Mouse (Mus musculus) retina, postnatal 7 days (tissue): ENCODE data around the gene Errfi1.

Experiments
- DNase-seq: peaks from one replicate; pipeline ENCODE4 v3.0.0-alpha.2; 2012; ENCODE audit warnings: low read depth, low spot score

Gene Errfi1

DNA sequence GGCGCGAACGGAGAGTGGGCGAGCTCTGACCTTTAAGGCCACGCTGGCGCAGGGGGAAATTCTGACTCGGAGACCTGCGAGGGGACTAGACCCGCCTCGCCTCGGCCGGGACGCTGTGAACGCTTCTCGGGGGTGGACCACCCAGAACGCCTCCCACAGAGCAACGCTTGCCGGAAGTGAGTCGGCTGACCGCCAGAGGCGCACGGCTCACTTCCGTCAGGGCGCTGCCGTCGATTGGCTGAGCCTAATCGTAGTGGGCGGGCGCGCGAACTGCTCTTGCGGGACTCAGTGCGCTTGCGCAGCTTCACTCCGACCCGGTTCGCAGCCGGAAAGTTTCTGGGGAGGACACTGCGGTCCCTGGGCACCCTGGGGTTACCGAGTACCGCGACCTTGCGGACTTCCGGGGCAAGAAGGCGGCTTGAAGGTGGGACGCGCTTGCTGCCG, 60.6 kb downstream of the Errfi1 start, which contains the start of the genes Park7 and Tnfrsf9:
Gene Park7, minus strand, starts transcription at position 148 of the 444 bp plus-strand sequence.
Gene Tnfrsf9, plus strand, starts transcription at position 273 of the 444 bp plus-strand sequence.
- peak; percentile 89 for DNase-seq

DNA sequence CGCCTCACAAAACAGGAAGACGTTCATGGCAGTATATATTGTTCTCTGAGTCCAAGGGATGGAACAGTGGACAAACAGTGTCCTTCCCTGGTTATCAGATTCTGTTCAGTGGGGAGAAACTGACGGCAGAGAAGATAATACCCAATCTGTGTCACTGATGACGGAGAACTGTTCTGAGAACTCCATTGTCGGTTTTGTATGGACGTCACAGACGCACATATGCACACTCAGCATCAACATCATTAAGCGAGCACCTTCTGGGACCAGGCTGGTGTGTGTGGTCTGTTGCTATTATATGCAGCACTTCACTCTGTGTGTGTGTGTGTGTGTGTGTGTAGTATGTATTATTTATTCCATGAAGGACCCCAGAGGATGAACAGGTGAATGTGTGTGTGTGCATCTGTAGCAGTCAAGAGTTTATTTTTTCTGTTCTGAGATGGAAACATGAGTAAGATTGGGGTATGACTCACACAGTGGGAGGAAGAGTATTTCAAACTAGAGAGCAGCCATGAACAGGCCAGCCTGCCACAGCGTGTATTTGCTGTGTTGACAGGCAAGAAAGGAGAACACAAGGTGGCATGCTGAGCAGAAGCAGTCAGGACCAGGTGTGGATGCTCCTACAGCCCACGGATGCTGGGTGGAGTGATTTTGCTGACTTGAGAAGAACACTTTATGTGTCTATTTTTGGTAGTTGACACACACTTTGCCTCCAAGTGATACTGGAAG, 61.6 kb downstream of the Errfi1 start:
- DNase-seq: no peak

DNA sequence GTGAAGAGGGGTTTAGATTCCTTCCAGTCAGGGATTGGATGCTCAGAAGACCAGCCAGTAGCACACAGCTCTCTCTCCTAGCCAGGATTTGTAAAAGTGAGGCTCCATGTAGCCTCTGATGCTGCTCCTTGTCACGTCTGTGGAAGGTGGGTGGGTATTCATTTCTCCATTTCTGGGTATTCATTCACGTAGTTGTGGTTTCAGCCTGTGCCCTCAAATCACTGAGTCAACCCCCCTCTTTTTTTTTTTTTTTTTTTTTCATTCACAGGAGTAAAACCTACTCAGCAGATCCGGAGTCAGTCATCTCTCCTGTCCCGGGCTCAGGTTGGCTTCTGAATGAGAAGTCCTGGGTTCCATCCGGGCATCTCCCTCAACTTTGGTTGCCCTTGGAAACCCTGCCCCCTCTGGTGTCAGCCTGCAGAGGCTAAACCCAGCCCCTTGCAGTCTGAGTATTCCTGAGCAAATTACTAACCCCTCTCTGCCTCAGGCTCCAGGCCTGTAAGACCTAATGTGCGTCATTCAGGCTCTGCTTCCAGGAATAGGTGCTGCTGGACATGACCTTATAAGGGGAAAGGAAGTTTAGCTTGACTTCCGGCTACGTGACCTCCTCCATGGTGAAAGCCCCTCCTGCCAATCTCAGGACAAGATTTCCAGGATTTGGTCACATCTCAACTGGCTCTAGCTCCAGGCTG, 63.8 kb downstream of the Errfi1 start:
- DNase-seq: no peak
